Mouse (Mus musculus) heart, embryonic 13.5 days (tissue): ENCODE measurements around the gene Klhl7. TPM values are rescaled to one million over a fixed set of nuclear protein-coding genes. Genes with fewer than 3 reads are reported as not detected.

Source experiments
- ATAC-seq: fragments of 200-750 bp; cut with Nextera tagmentation; 2 replicates; pipeline ENCODE4 v1.8.0; 2017; ENCODE audit warnings: moderate TSS enrichment; ENCODE audit not compliant: insufficient number of reproducible peaks, low FRiP score, low TSS enrichment; ENCODE audit errors: extremely low read depth
- H3K27ac ChIP-seq: fragments of 300-500 bp; sonication (generic); replicated peaks from 2 replicates; pipeline ENCODE4 v1.5.1; 2015; ENCODE audit warnings: moderate library complexity, mild to moderate bottlenecking, inconsistent platforms
- H3K27me3 ChIP-seq: fragments of 300-500 bp; sonication (generic); replicated peaks from 2 replicates; pipeline ENCODE4 v1.6.1; 2015; ENCODE audit warnings: mild to moderate bottlenecking, inconsistent platforms
- H3K36me3 ChIP-seq: fragments of 300-500 bp; sonication (generic); 2 replicates; pipeline ENCODE4 v1.6.1; 2015; ENCODE audit warnings: mild to moderate bottlenecking, inconsistent platforms
- H3K4me1 ChIP-seq: fragments of 300-500 bp; sonication (generic); 2 replicates; pipeline ENCODE4 v1.6.1; 2015; ENCODE audit warnings: inconsistent platforms
- H3K4me2 ChIP-seq: fragments of 300-500 bp; sonication (generic); 2 replicates; pipeline ENCODE4 v1.6.1; 2015; ENCODE audit warnings: inconsistent platforms, mild to moderate bottlenecking, moderate library complexity
- H3K4me3 ChIP-seq: fragments of 300-500 bp; sonication (generic); 2 replicates; pipeline ENCODE4 v1.5.1; 2015; ENCODE audit warnings: moderate library complexity, mild to moderate bottlenecking, inconsistent platforms
- H3K9ac ChIP-seq: fragments of 300-500 bp; sonication (generic); 2 replicates; pipeline ENCODE4 v1.6.1; 2015; ENCODE audit warnings: inconsistent platforms, mild to moderate bottlenecking, moderate library complexity
- H3K9me3 ChIP-seq: fragments of 300-500 bp; sonication (generic); 2 replicates; pipeline ENCODE4 v1.6.1; 2016; ENCODE audit warnings: inconsistent platforms
- WGBS: fragments of 180-500 bp; shearing (Covaris S2); methylation state at CpG from one replicate; pipeline ENCODE4 v1.1.7; 2015; ENCODE audit warnings: mixed read lengths; 5-methylcytosine and 5-hydroxymethylcytosine counted together
- polyA plus RNA-seq: library from polyadenylated mRNA; unstranded; fragments of >200 nt; fragmentation: Nextera tagmentation; extraction: Ambion mirVana; gene quantifications from 2 replicates; pipeline ENCODE4 v1.2.1, GENCODE M21; 2015

The Klhl7 gene
- 39.5 and 44.3 TPM in 2 replicates for polyA plus RNA-seq

- Histone ChIP-seq H3K36me3 (no peaks in the 10 kb centered on the region), H3K9ac (peak within 1 kb of the TSS; percentile 92), H3K9me3 (no peaks in the 10 kb centered on the region), H3K4me2 (peak within 1 kb of the TSS; percentile 84), H3K4me3 (peak within 1 kb of the TSS; percentile 65), H3K27ac (peak within 1 kb of the TSS; percentile 90), H3K27me3 (no peaks in the 10 kb centered on the region), H3K4me1 (peaks cover 12% of the 10 kb centered on the region)
- 1% methylated on average over 47 of the region's 47 CpGs for WGBS
- peak; percentile 94 for ATAC-seq
Measured at GRCm38 (mm10) chr5:24100106-24100809, at the start of gene Klhl7. Klhl7 (plus strand) TSS chr5:24100605.

- H3K4me1 ChIP-seq, result peaks cover 43% of the 10 kb centered on the region
- WGBS, result 62% methylated on average over 16 of the region's 16 CpGs
- no peak overlapping the region for H3K4me2 ChIP-seq
- ATAC-seq, result no peak
- no peaks in the 10 kb centered on the region for H3K27me3 ChIP-seq
- no peaks in the 10 kb centered on the region for H3K36me3 ChIP-seq
- H3K27ac ChIP-seq, result peak overlapping the region; percentile 85
- peaks cover 7% of the 10 kb centered on the region for H3K9me3 ChIP-seq
- H3K9ac ChIP-seq, result peak overlapping the region; percentile 59; the same call in 1 of the 2 replicates
- no peak overlapping the region for H3K4me3 ChIP-seq
Measured at GRCm38 (mm10) chr5:24051755-24052675, 48.4 kb upstream of the Klhl7 start.

GRCm38 (mm10) chr5:24053245-24054190, 46.9 kb upstream of the Klhl7 start:
- peak overlapping the region; percentile 51 for H3K4me2 ChIP-seq
- H3K4me1 ChIP-seq, result peaks cover 28% of the 10 kb centered on the region
- peaks cover 7% of the 10 kb centered on the region for H3K9me3 ChIP-seq
- no peak overlapping the region for H3K4me3 ChIP-seq
- no peaks in the 10 kb centered on the region for H3K27me3 ChIP-seq
- ATAC-seq, result no peak
- H3K27ac ChIP-seq, result peak overlapping the region; percentile 92
- no peak overlapping the region; the same call in 1 of the 2 replicates for H3K9ac ChIP-seq
- H3K36me3 ChIP-seq, result no peaks in the 10 kb centered on the region
- 20% methylated on average over 9 of the region's 9 CpGs for WGBS

- no peak overlapping the region for H3K4me2 ChIP-seq
- H3K27ac ChIP-seq, result peak overlapping the region; percentile 92
- H3K9ac ChIP-seq, result no peak overlapping the region
- WGBS, result 80% methylated on average over 3 of the region's 3 CpGs
- no peak overlapping the region for H3K4me3 ChIP-seq
- peaks cover 7% of the 10 kb centered on the region for H3K9me3 ChIP-seq
- H3K27me3 ChIP-seq, result no peaks in the 10 kb centered on the region
- no peaks in the 10 kb centered on the region for H3K36me3 ChIP-seq
- H3K4me1 ChIP-seq, result peaks cover 24% of the 10 kb centered on the region
- no peak for ATAC-seq
Measured at GRCm38 (mm10) chr5:24054382-24054781, 46.0 kb upstream of the Klhl7 start.

GRCm38 (mm10) chr5:24056865-24057264, 43.5 kb upstream of the Klhl7 start:
- H3K4me1 ChIP-seq, result peaks cover 20% of the 10 kb centered on the region
- peaks cover 7% of the 10 kb centered on the region for H3K9me3 ChIP-seq
- no peaks in the 10 kb centered on the region for H3K27me3 ChIP-seq
- ATAC-seq, result no peak
- no peak overlapping the region for H3K4me3 ChIP-seq
- WGBS, result 81% methylated on average over 2 of the region's 2 CpGs
- H3K9ac ChIP-seq, result no peak overlapping the region
- no peaks in the 10 kb centered on the region for H3K36me3 ChIP-seq
- H3K4me2 ChIP-seq, result no peak overlapping the region
- H3K27ac ChIP-seq, result no peak overlapping the region

GRCm38 (mm10) chr5:24057592-24057991, 42.8 kb upstream of the Klhl7 start:
- 68% methylated on average over 3 of the region's 3 CpGs for WGBS
- Histone ChIP-seq H3K4me2 (no peak overlapping the region), H3K4me1 (peaks cover 14% of the 10 kb centered on the region), H3K9me3 (peaks cover 7% of the 10 kb centered on the region), H3K27ac (no peak overlapping the region), H3K36me3 (no peaks in the 10 kb centered on the region), H3K9ac (no peak overlapping the region), H3K4me3 (no peak overlapping the region), H3K27me3 (no peaks in the 10 kb centered on the region)
- no peak for ATAC-seq

- H3K27ac ChIP-seq, result no peak overlapping the region
- 0 out of 2 replicates have a peak, but pooled peaks cover under 1% of the 10 kb centered on the region for H3K9me3 ChIP-seq
- H3K4me1 ChIP-seq, result peaks cover 11% of the 10 kb centered on the region
- H3K27me3 ChIP-seq, result no peaks in the 10 kb centered on the region
- H3K4me3 ChIP-seq, result no peak overlapping the region
- ATAC-seq, result no peak
- H3K36me3 ChIP-seq, result no peaks in the 10 kb centered on the region
- 69% methylated on average over 3 of the region's 3 CpGs for WGBS
- no peak overlapping the region for H3K4me2 ChIP-seq
- no peak overlapping the region for H3K9ac ChIP-seq
Measured at GRCm38 (mm10) chr5:24060949-24061348, 39.5 kb upstream of the Klhl7 start.

GRCm38 (mm10) chr5:24063034-24063433, 37.4 kb upstream of the Klhl7 start:
- no peaks in the 10 kb centered on the region for H3K27me3 ChIP-seq
- ATAC-seq, result no peak
- no peak overlapping the region for H3K27ac ChIP-seq
- H3K4me3 ChIP-seq, result no peak overlapping the region
- H3K9ac ChIP-seq, result no peak overlapping the region
- H3K4me1 ChIP-seq, result peaks cover 11% of the 10 kb centered on the region
- H3K9me3 ChIP-seq, result no peaks in the 10 kb centered on the region
- no peak overlapping the region for H3K4me2 ChIP-seq
- H3K36me3 ChIP-seq, result no peaks in the 10 kb centered on the region
- 75% methylated on average over 6 of the region's 6 CpGs for WGBS

GRCm38 (mm10) chr5:24063545-24063944, 36.9 kb upstream of the Klhl7 start:
- no peak overlapping the region for H3K4me3 ChIP-seq
- H3K27me3 ChIP-seq, result no peaks in the 10 kb centered on the region
- WGBS, result 57% methylated on average over 4 of the region's 4 CpGs
- H3K4me2 ChIP-seq, result no peak overlapping the region
- no peaks in the 10 kb centered on the region for H3K36me3 ChIP-seq
- no peak overlapping the region for H3K27ac ChIP-seq
- no peak for ATAC-seq
- no peak overlapping the region for H3K9ac ChIP-seq
- no peaks in the 10 kb centered on the region for H3K9me3 ChIP-seq
- H3K4me1 ChIP-seq, result peaks cover 11% of the 10 kb centered on the region

- H3K9ac ChIP-seq, result no peak overlapping the region
- ATAC-seq, result no peak
- WGBS, result 76% methylated on average over 6 of the region's 6 CpGs
- no peak overlapping the region for H3K4me2 ChIP-seq
- H3K4me1 ChIP-seq, result peaks cover 10% of the 10 kb centered on the region
- no peaks in the 10 kb centered on the region for H3K27me3 ChIP-seq
- H3K27ac ChIP-seq, result no peak overlapping the region
- no peak overlapping the region for H3K4me3 ChIP-seq
- H3K9me3 ChIP-seq, result no peaks in the 10 kb centered on the region
- H3K36me3 ChIP-seq, result no peaks in the 10 kb centered on the region
Measured at GRCm38 (mm10) chr5:24068955-24069354, 31.4 kb upstream of the Klhl7 start.
